Mouse (Mus musculus) neural tube, embryonic 12.5 days (tissue): ENCODE measurements around the gene Dapp1. TPM values are rescaled to one million over a fixed set of nuclear protein-coding genes. Genes with fewer than 3 reads are reported as not detected.
A peak's percentile ranks its signal among the peaks of the same experiment; 100 is the strongest.
"Not testable (repeated sequence)": the region's sequence is repeated elsewhere in the genome, so short reads cannot be mapped to it uniquely, and the experiment has no call there.

Source experiments
- ATAC-seq: fragments of 200-750 bp; cut with Nextera tagmentation; 2 replicates; pipeline ENCODE4 v1.8.0; 2017; ENCODE audit warnings: low read depth, mild to moderate bottlenecking, moderate TSS enrichment, moderate library complexity; ENCODE audit not compliant: low FRiP score
- H3K27ac ChIP-seq: fragments of 300-500 bp; sonication (generic); 2 replicates; pipeline ENCODE4 v1.5.1; 2016
- H3K27me3 ChIP-seq: fragments of 300-500 bp; sonication (generic); replicated peaks from 2 replicates; pipeline ENCODE4 v1.6.1; 2016; ENCODE audit warnings: mild to moderate bottlenecking
- H3K36me3 ChIP-seq: fragments of 300-500 bp; sonication (generic); 2 replicates; pipeline ENCODE4 v1.6.1; 2016; ENCODE audit warnings: mild to moderate bottlenecking
- H3K4me1 ChIP-seq: fragments of 300-500 bp; sonication (generic); 2 replicates; pipeline ENCODE4 v1.6.1; 2016
- H3K4me2 ChIP-seq: fragments of 300-500 bp; sonication (generic); replicated peaks from 2 replicates; pipeline ENCODE4 v1.6.1; 2016; ENCODE audit warnings: mild to moderate bottlenecking
- H3K4me3 ChIP-seq: fragments of 300-500 bp; sonication (generic); 2 replicates; pipeline ENCODE4 v1.5.1; 2016
- H3K9ac ChIP-seq: fragments of 300-500 bp; sonication (generic); 2 replicates; pipeline ENCODE4 v1.6.1; 2016; ENCODE audit warnings: mild to moderate bottlenecking
- H3K9me3 ChIP-seq: fragments of 300-500 bp; sonication (generic); 2 replicates; pipeline ENCODE4 v1.6.1; 2016; ENCODE audit warnings: mild to moderate bottlenecking
- WGBS: fragments of 180-500 bp; shearing (Covaris S2); methylation state at CpG from one replicate; pipeline ENCODE4 v1.1.7; 2016; 5-methylcytosine and 5-hydroxymethylcytosine counted together
- polyA plus RNA-seq: library from polyadenylated mRNA; unstranded; fragments of >200 nt; fragmentation: Nextera tagmentation; extraction: Ambion mirVana; gene quantifications from 2 replicates; pipeline ENCODE4 v1.2.1, GENCODE M21; 2016

Dapp1 gene
- polyA plus RNA-seq, 1 experiment from 2014 or later = 2.2 TPM

DNA sequence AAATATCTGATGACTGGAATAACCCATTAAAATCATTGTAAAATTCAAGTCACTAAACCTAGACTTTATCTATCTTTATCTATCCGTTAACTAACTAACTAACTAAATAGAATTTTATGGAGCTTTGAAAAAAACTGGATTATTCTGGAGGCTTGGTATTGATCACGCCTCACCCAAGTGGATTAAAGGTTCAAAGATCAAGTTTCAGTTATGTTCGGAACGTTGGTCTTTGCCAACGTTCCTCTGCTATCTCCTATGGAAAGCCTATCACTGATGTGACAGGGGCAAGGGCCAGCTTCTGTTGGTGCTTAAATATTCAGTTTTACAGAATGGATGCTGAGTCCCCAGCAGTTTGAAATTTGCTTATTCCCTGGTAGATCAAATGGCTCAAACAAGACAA is 3.1 kb downstream of the Dapp1 start:
- H3K27ac ChIP-seq = no peak overlapping the region
- H3K4me2 ChIP-seq = no peak overlapping the region
- 83% methylated on average over 5 of the region's 5 CpGs for WGBS
- H3K27me3 ChIP-seq = no peaks in the 10 kb centered on the region
- H3K9ac ChIP-seq = no peak overlapping the region
- peaks cover 11% of the 10 kb centered on the region for H3K4me1 ChIP-seq
- H3K4me3 ChIP-seq = no peak overlapping the region
- H3K9me3 ChIP-seq = no peaks in the 10 kb centered on the region
- H3K36me3 ChIP-seq = no peaks in the 10 kb centered on the region
- ATAC-seq = no peak

DNA sequence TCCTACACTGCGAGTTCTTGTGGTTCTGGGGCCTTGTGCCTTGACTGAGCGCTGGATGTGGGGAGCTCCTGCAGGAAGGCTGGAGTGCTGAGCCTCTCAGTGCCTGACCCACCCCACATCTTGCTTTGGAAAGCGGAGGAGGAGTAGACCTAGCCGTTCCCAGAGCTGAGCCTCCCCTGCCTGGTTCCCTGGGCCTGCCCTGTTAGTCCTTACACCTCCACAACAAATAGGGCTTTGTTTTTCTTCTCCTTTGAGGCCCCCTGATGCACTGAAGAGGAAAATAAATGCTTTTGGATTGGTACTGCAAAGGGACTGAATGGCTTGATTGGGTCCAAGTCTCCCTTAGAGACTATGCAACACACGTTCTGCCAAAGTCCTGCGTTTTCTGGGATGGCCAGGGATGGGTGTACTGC is 3.7 kb downstream of the Dapp1 start:
- peak; percentile 46 for ATAC-seq
- H3K9me3 ChIP-seq = no peaks in the 10 kb centered on the region
- H3K4me1 ChIP-seq = peaks cover 11% of the 10 kb centered on the region
- H3K36me3 ChIP-seq = no peaks in the 10 kb centered on the region
- H3K9ac ChIP-seq = no peak overlapping the region
- no peak overlapping the region for H3K4me3 ChIP-seq
- H3K27ac ChIP-seq = no peak overlapping the region
- H3K4me2 ChIP-seq = no peak overlapping the region
- no peaks in the 10 kb centered on the region for H3K27me3 ChIP-seq
- WGBS = 18% methylated on average over 6 of the region's 6 CpGs

DNA sequence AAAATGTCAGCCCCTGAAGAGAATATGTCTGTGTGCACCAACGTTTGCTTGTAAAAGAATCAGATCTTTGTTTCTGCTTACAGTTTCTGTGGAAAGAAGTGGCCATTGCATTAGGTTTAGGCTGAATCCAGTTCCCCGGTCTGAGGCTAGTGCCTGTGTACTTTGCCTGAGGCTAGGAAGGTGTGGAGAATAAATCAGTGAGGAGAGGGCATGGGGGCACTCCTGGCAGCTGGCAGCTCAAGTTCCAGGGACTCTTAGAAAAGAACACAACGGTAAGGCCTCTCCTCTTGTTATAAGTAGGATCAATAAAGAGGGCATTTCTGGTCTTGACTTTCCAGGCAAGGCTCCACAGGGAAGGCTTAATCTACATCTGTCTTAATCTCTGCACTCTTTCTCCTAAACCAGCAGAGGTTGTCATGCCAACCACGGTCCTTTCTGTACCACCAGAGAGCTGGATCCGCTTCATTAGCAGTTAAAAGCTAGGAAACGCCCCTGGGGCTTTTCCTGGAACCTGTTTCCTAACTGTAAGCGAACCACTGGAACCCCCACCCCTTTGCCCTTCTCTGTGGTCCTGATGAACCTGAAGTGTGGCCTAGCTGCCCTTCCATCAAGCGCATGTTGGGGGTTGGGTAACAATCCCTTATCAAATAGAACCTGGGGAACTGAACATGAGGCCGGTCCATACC is 4.3 kb downstream of the Dapp1 start:
- peaks cover 11% of the 10 kb centered on the region for H3K4me1 ChIP-seq
- H3K36me3 ChIP-seq = no peaks in the 10 kb centered on the region
- ATAC-seq = peak; percentile 75
- H3K4me2 ChIP-seq = no peak overlapping the region; the same call in 1 of the 2 replicates
- no peak overlapping the region for H3K4me3 ChIP-seq
- no peaks in the 10 kb centered on the region for H3K27me3 ChIP-seq
- H3K27ac ChIP-seq = no peak overlapping the region
- WGBS = 21% methylated on average over 9 of the region's 9 CpGs
- no peaks in the 10 kb centered on the region for H3K9me3 ChIP-seq
- H3K9ac ChIP-seq = no peak overlapping the region

DNA sequence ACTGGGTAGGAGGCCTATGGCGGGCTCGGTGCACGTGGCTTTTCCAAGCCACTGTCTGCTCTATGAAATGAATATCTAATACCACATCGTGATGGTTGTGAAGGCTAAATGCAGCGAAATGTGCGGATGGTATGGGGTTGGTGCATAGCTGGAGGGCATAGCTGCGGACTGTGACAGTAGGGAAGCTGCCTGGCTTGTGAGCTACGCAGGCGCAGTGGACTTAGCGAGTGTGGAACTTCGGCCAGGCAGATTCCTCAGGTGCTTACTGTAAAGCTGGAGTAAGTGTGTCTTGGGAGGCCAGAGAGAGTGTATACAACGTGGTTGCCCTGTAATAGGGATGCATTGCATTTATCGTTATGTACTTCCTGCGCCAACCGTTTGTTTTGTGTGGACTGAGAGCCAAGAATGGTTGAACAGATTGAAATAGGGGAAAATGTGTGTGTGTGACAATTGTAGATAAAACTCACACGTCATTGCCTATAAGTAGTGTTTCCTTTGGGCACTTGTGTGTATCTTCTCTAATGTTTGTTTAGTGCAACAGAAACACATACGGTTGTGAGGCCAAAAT is 5.4 kb downstream of the Dapp1 start:
- no peak overlapping the region for H3K27ac ChIP-seq
- no peak for ATAC-seq
- H3K4me1 ChIP-seq = peaks cover 11% of the 10 kb centered on the region
- no peaks in the 10 kb centered on the region for H3K36me3 ChIP-seq
- H3K9ac ChIP-seq = no peak overlapping the region
- no peak overlapping the region for H3K4me2 ChIP-seq
- 90% methylated on average over 17 of the region's 17 CpGs for WGBS
- H3K9me3 ChIP-seq = no peaks in the 10 kb centered on the region
- H3K4me3 ChIP-seq = no peak overlapping the region
- no peaks in the 10 kb centered on the region for H3K27me3 ChIP-seq

DNA sequence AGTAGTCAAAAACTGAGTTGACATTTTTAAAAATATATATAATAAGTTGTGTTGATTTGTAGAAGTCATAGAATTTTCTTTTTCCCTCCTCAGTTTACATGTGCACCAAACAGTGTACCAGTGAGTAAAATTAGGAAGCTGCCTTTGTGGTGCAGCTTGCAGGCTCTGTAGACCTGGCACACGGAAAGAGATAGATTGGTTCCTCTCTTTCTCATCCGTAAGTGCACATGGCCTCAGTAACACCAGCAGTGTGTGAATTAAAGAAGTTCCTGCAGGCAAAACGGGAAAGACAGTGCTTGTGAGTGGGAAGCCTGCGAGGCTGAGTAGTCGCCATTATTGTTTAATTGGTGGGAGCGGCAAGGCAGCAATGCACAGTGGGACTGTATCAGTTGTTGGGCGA is 5.9 kb downstream of the Dapp1 start:
- H3K4me3 ChIP-seq = no peak overlapping the region
- no peak overlapping the region for H3K9ac ChIP-seq
- no peaks in the 10 kb centered on the region for H3K9me3 ChIP-seq
- 75% methylated on average over 7 of the region's 7 CpGs for WGBS
- no peak overlapping the region for H3K4me2 ChIP-seq
- peaks cover 11% of the 10 kb centered on the region for H3K4me1 ChIP-seq
- H3K27me3 ChIP-seq = no peaks in the 10 kb centered on the region
- no peak overlapping the region for H3K27ac ChIP-seq
- ATAC-seq = no peak
- H3K36me3 ChIP-seq = no peaks in the 10 kb centered on the region

DNA sequence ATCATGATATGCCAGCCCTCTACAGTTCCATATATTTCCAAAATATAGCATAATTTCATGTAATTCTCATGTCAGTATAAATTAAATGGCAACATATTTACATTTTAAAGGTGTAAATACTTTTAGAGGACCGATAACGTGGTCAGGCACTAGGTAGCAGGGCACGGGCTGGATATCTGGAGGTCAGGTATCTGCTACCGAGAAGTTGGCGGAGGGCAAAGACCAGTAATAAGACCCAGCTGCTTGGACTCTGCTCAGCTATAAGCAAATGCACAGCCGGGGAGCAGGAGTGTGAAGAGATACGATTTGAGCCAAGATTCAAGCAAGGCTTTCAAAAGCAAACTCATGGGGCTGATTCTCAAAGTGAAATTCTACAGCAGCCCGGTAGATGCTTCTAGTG is 7.0 kb downstream of the Dapp1 start:
- Histone ChIP-seq H3K4me2 (no peak overlapping the region), H3K36me3 (no peaks in the 10 kb centered on the region), H3K27me3 (no peaks in the 10 kb centered on the region), H3K4me1 (peaks cover 11% of the 10 kb centered on the region), H3K4me3 (no peak overlapping the region), H3K27ac (no peak overlapping the region), H3K9me3 (no peaks in the 10 kb centered on the region), H3K9ac (no peak overlapping the region)
- no peak for ATAC-seq
- WGBS = 88% methylated on average over 8 of the region's 8 CpGs

DNA sequence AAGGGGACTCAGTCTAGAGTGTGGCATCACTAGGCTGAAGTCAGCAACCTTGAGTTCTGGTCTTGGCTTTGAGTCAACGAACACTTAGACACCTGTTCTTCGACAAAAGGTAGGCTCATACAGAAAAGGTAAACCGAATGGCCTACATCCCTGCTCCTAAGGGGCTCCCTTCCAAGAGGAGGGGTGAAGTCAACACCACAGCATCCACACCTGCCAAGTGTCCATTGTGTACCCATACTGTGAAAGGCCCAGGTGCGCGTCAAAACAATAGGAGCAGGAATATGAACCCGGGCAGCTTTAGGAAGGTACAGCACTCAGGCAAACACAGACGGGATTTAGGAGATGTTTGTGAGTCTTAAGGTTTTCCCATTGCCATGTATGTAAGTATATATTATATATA is 8.4 kb downstream of the Dapp1 start:
- Histone ChIP-seq H3K36me3 (no peaks in the 10 kb centered on the region), H3K27ac (no peak overlapping the region), H3K9me3 (no peaks in the 10 kb centered on the region), H3K4me3 (no peak overlapping the region), H3K27me3 (no peaks in the 10 kb centered on the region), H3K4me2 (no peak overlapping the region), H3K4me1 (peaks cover 11% of the 10 kb centered on the region), H3K9ac (no peak overlapping the region)
- WGBS = 96% methylated on average over 7 of the region's 7 CpGs
- no peak for ATAC-seq

DNA sequence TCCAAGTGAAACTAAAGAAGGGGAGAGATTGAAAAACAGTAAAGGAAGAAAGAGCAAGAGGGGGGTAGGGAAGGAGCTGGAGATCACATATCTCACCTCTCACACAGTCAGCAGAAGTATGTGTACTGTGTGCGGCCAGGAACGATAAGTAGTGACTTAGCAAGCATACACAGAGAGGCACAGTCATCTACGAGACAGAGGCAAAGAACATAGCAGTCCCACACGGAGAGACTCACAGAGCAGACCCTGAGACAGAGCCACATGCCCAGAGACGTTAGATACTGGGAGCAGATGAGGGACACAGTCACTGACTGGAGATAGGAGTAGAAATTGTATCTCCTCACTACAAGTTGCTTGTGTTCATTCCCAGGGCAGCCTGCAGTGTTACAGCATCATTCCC is 9.1 kb downstream of the Dapp1 start:
- 87% methylated on average over 5 of the region's 5 CpGs for WGBS
- H3K27me3 ChIP-seq = no peaks in the 10 kb centered on the region
- no peaks in the 10 kb centered on the region for H3K36me3 ChIP-seq

DNA sequence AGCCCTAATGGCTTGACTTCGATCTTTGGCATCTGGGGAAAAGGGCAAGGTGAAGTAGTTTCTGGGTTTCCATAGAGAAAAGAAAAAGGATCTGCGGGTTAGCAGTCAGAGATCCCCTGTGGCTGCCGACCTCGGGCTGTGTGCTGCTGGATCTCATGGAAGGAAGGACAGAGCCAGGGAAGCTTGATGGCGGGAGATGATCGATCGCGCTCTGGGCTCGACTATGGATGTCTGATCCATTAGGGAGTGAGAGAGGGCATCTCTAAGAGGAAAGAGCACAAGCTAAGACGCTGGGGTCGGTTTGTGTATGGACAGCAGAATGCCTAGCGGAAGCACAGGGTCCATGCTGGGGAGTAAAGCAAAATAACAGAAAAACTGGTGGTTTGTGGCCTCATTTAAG is 11.4 kb downstream of the Dapp1 start:
- H3K27ac ChIP-seq = no peak overlapping the region
- H3K4me2 ChIP-seq = peak overlapping the region; percentile 34; the same call in 1 of the 2 replicates
- no peaks in the 10 kb centered on the region for H3K9me3 ChIP-seq
- no peak overlapping the region for H3K4me3 ChIP-seq
- ATAC-seq = no peak
- 61% methylated on average over 12 of the region's 12 CpGs for WGBS
- no peaks in the 10 kb centered on the region for H3K36me3 ChIP-seq
- no peak overlapping the region for H3K9ac ChIP-seq
- H3K4me1 ChIP-seq = no peaks in the 10 kb centered on the region
- H3K27me3 ChIP-seq = no peaks in the 10 kb centered on the region

More for the DNA sequence above, 9.1 kb downstream of the Dapp1 start:
- ATAC-seq = no peak
- Histone ChIP-seq H3K4me3 (no peak overlapping the region), H3K9me3 (no peaks in the 10 kb centered on the region), H3K4me2 (no peak overlapping the region), H3K9ac (no peak overlapping the region), H3K27ac (no peak overlapping the region), H3K4me1 (peaks cover 4% of the 10 kb centered on the region)

DNA sequence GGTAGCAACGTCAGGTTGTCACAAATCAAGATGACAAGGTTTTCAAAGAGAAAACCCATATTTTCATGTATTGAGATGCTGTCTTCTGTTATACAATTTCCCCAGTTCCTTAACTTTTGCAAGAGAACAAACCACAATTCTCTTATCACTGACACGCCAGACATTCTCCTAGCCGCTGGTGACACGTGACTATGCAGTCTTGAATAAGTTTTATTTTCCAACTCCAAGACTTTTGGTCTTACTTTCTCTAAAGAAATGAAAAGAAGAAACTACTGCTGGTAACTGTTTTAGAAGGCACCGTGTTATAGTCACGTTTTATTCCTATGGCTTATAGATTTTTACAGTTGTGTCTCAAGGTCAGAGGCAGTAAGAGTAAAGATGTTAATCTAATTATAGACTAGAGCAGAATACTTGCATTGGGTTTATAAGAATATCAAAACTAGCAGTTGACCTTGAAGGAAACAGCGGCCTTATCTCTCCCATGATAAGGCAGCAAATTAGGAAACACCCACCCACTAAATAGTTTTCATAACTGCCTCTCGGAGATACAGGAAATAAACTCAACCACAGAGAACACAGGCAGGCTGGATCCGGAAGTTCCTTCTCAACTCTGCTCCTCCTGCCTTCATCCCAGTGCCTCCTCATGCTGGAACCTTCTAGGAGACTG is 12.4 kb downstream of the Dapp1 start:
- no peak overlapping the region for H3K9ac ChIP-seq
- H3K4me3 ChIP-seq = no peak overlapping the region
- no peak for ATAC-seq
- no peaks in the 10 kb centered on the region for H3K9me3 ChIP-seq
- H3K27ac ChIP-seq = no peak overlapping the region
- no peaks in the 10 kb centered on the region for H3K36me3 ChIP-seq
- no peaks in the 10 kb centered on the region for H3K4me1 ChIP-seq
- H3K4me2 ChIP-seq = no peak overlapping the region
- H3K27me3 ChIP-seq = no peaks in the 10 kb centered on the region
- WGBS = 88% methylated on average over 9 of the region's 9 CpGs

DNA sequence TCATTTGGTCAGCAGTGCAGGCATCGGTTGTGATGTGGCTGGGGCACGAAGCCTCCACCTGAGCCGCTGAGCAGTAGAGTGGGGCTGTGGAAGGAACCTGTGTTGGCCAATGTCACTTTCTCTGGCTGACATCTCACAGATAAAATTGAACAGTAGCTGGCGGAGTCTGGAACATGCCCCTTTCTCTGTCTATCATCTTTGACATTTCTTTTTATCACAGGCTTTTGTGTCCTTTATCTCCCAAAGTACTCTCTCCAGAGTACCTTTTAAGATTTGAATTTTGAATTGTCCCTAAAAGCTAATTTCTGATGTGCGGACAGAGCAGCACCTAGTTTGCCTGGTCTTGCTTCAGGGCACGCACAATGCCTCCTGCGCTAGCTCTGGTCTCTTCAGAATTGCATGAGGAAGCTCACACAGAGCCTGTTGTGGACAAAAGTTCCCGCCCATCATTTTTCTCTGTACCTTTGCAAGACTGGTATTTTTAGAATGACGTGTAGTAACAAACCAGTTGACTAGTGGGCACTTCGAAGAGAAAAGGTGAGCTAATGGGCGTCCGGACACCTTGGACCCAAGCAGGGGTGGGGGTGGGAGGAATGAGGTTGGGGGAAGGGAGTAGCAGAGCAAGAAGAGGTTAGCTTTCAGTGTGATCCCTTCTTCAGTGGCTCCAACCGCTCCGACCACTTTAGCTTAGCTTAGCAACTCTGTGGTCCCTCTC is 13.1 kb downstream of the Dapp1 start:
- no peak overlapping the region for H3K4me2 ChIP-seq
- H3K27ac ChIP-seq = no peak overlapping the region
- H3K9me3 ChIP-seq = no peaks in the 10 kb centered on the region
- H3K4me3 ChIP-seq = no peak overlapping the region
- ATAC-seq = no peak
- no peak overlapping the region for H3K9ac ChIP-seq
- H3K4me1 ChIP-seq = no peaks in the 10 kb centered on the region
- no peaks in the 10 kb centered on the region for H3K27me3 ChIP-seq
- 92% methylated on average over 14 of the region's 14 CpGs for WGBS
- H3K36me3 ChIP-seq = no peaks in the 10 kb centered on the region

DNA sequence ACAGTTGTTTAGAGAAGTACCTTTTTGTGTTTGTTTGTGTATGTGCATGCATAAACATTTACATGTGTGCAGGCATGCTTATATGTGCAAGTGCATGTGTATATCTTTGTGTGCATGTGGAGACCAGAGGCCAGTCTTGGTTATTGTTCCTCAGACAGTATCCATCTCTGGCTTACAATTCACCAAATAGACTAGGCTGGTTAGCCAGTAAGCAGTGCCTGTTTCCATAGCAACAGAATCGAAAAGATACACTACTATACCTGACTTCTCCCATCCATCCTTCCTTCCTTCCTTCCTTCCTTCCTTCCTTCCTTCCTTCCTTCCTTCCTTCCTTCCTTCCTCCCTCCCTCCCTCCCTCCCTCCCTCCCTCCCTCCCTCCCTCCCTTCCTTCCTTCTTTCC is 17.3 kb downstream of the Dapp1 start:
- H3K4me3 ChIP-seq, H3K9me3 ChIP-seq, H3K27me3 ChIP-seq, H3K27ac ChIP-seq, H3K4me2 ChIP-seq, H3K36me3 ChIP-seq, ATAC-seq, H3K4me1 ChIP-seq, H3K9ac ChIP-seq: not testable (repeated sequence)
- WGBS = 56% methylated on average over 1 of the region's 1 CpGs
